Mouse (Mus musculus) forebrain, postnatal 0 days (tissue): ENCODE results near the gene Glrx. TPM values are rescaled to one million over a fixed set of nuclear protein-coding genes. Genes with fewer than 3 reads are reported as not detected.

Source experiments
- ATAC-seq: fragments of 200-750 bp; cut with Nextera tagmentation; 2 replicates; pipeline ENCODE4 v1.8.0; 2017; ENCODE audit warnings: mild to moderate bottlenecking, moderate library complexity
- DNase-seq: peaks from one replicate; pipeline ENCODE4 v3.0.0-alpha.2; 2015
- H3K27ac ChIP-seq: fragments of 300-500 bp; sonication (generic); 2 replicates; pipeline ENCODE4 v1.5.1; 2014; ENCODE audit warnings: low read depth, mild to moderate bottlenecking, antibody characterized with exemption, low read length, moderate library complexity, mixed read lengths
- H3K27me3 ChIP-seq: fragments of 300-500 bp; sonication (generic); 2 replicates; pipeline ENCODE4 v1.6.1; 2014; ENCODE audit warnings: mild to moderate bottlenecking, low read length, mixed read lengths; ENCODE audit not compliant: insufficient read depth
- H3K36me3 ChIP-seq: fragments of 300-500 bp; sonication (generic); 2 replicates; pipeline ENCODE4 v1.6.1; 2014; ENCODE audit warnings: mild to moderate bottlenecking, moderate library complexity; ENCODE audit not compliant: insufficient read depth
- H3K4me1 ChIP-seq: fragments of 300-500 bp; sonication (generic); 2 replicates; pipeline ENCODE4 v1.6.1; 2014; ENCODE audit warnings: antibody characterized with exemption; ENCODE audit not compliant: insufficient read depth
- H3K4me2 ChIP-seq: fragments of 300-500 bp; sonication (generic); 2 replicates; pipeline ENCODE4 v1.6.1; 2014; ENCODE audit warnings: low read depth, mild to moderate bottlenecking, moderate library complexity
- H3K4me3 ChIP-seq: fragments of 300-500 bp; sonication (generic); 2 replicates; pipeline ENCODE4 v1.5.1; 2014; ENCODE audit warnings: low read depth, low read length, mixed read lengths
- H3K9ac ChIP-seq: fragments of 300-500 bp; sonication (generic); 2 replicates; pipeline ENCODE4 v1.6.1; 2014; ENCODE audit warnings: mild to moderate bottlenecking
- H3K9me3 ChIP-seq: fragments of 300-500 bp; sonication (generic); 2 replicates; pipeline ENCODE4 v1.6.1; 2016; ENCODE audit warnings: low read length
- CTCF ChIP-seq: sonication (generic); IDR thresholded peaks from 2 replicates; pipeline ENCODE4 v1.5.1; 2016; ENCODE audit warnings: antibody characterized with exemption, control low read depth, low read depth
- WGBS: fragments of 180-500 bp; shearing (Covaris S2); extraction: QIAGEN DNeasy Blood & Tissue Kit; methylation state at CpG from one replicate; pipeline ENCODE4 v1.1.7; 2014; 5-methylcytosine and 5-hydroxymethylcytosine counted together
- polyA plus RNA-seq: library from polyadenylated mRNA; unstranded; fragments of >200 nt; fragmentation: Nextera tagmentation; extraction: Ambion mirVana; gene quantifications from 2 replicates; pipeline ENCODE4 v1.2.1, GENCODE M21; 2015
- total RNA-seq: library from RNA; depleted of rRNA; stranded (reverse); fragments of >200 nt; gene quantifications from 2 replicates; pipeline ENCODE4 v1.2.3, GENCODE M21; 2014

The Glrx gene
- total and polyA plus RNA-seq, 2 experiments from 2014 or later: 53.5 to 60.2 TPM

DNA sequence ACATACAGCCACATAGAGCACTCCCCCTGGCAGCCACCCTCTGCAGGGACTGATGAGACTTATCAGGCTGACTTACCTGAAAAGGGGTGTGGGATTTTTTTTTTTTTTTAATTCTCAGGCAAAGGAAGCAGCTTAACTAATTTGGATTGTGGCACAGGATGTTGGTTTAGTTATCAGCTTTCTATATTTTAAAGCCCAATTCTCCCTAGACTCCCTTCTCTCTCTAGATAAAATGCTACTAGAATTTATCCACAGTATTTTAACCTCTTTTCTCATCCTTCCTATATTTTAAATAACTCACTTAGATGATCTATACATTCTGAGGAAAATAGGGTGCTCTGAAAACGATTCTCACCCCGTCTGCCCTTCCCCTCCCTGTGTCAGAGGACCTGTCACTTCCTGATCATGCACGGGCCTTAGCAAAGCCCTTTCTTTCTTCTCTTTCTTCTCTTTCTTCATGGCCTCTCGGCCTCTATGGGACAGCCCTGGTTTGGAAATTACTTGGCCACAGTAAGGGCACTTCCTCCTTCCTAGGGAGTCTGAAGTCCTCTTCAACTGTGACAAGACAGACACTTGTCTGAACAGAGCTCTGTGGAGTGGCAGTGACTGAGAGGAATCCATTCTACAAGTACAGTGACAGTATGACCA, 6.0 kb downstream of the Glrx start:
- 59% methylated on average over 4 of the region's 4 CpGs for WGBS
- H3K4me3 ChIP-seq: no peak overlapping the region

DNA sequence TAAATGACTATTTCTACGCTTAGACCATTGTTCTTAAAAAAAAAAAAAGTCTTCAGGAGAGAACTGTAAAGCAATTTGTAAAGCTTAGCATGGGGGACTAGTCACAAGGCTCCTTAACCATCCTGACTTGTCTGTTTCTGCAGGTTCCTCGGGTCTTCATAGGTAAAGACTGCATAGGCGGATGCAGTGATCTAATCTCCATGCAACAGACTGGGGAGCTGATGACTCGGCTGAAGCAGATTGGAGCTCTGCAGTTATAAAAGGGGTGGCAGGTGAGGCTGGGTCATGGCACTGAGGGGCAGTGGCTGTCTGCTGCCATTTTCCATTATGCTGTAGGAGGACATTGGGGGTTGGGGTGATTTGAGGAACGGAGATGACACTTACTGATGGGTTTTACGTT, 7.4 kb downstream of the Glrx start:
- DNase-seq: no peak
- 90% methylated on average over 6 of the region's 6 CpGs for WGBS

More for the DNA sequence above, 6.0 kb downstream of the Glrx start:
- Histone ChIP-seq H3K27ac (no peak overlapping the region), H3K4me1 (peaks cover 10% of the 10 kb centered on the region), H3K4me2 (no peak overlapping the region), H3K9ac (no peak overlapping the region), H3K36me3 (0 out of 2 replicates have a peak, but pooled peaks cover 2% of the 10 kb centered on the region), H3K9me3 (no peaks in the 10 kb centered on the region), H3K27me3 (no peaks in the 10 kb centered on the region)
- ATAC-seq (no peak), DNase-seq (no peak)
- no peak for TF ChIP-seq CTCF

DNA sequence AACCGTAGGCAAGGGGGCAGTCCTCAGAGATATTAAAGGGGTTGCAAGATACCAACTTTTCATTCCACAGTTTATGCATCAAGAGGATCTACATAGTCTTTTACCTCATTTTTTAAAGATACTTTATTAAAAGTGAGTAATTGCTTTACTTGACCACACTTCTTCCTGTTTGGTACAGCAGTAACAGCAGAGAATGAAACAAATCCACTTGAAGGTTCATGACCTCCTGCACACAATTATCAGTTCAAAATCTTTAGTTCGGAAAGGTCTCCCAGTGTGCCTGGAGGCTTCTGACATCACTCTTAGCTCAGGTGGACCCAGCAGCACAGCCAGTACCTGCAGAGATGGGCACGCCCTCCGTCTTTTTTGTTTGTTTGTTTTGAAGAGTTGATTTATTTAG, 12.4 kb downstream of the Glrx start:
- Histone ChIP-seq H3K9me3 (no peaks in the 10 kb centered on the region), H3K27me3 (no peaks in the 10 kb centered on the region), H3K4me2 (no peak overlapping the region), H3K36me3 (0 out of 2 replicates have a peak, but pooled peaks cover 6% of the 10 kb centered on the region), H3K4me3 (no peak overlapping the region), H3K4me1 (no peaks in the 10 kb centered on the region), H3K27ac (no peak overlapping the region), H3K9ac (no peak overlapping the region)
- ATAC-seq (no peak), DNase-seq (no peak)
- no peak for TF ChIP-seq CTCF
- 91% methylated on average over 4 of the region's 4 CpGs for WGBS

More for the DNA sequence above, 7.4 kb downstream of the Glrx start:
- TF ChIP-seq CTCF: no peak
- no peak overlapping the region for H3K9ac ChIP-seq
- H3K4me1 ChIP-seq: no peaks in the 10 kb centered on the region
- no peaks in the 10 kb centered on the region for H3K9me3 ChIP-seq
- no peak for ATAC-seq
- no peak overlapping the region for H3K27ac ChIP-seq
- 0 out of 2 replicates have a peak, but pooled peaks cover 2% of the 10 kb centered on the region for H3K36me3 ChIP-seq
- no peak overlapping the region for H3K4me3 ChIP-seq
- no peak overlapping the region for H3K4me2 ChIP-seq
- no peaks in the 10 kb centered on the region for H3K27me3 ChIP-seq

DNA sequence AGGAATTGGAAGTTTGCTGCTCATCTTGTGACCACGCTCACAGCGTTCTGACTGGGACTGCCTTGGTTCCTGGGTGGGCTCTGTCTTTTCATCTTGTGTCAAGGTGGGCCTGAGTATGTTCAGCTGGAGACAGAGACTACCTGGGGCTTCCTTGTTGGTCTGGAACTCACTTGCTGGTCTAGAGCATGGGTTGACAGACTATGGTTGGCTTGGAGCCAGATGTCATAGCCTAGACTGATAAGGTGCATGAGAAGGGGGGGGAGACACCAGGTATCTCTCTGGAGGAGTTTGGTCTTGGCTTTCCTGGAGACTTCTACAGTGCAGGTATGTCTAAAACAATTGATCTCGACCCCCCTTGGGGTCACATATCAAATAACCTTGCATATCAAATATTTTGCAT, 13.4 kb downstream of the Glrx start:
- Histone ChIP-seq H3K9ac (no peak overlapping the region), H3K9me3 (no peaks in the 10 kb centered on the region), H3K27me3 (no peaks in the 10 kb centered on the region), H3K27ac (no peak overlapping the region), H3K4me3 (no peak overlapping the region), H3K36me3 (0 out of 2 replicates have a peak, but pooled peaks cover 6% of the 10 kb centered on the region), H3K4me2 (no peak overlapping the region), H3K4me1 (no peaks in the 10 kb centered on the region)
- no peak for TF ChIP-seq CTCF
- no peak for ATAC-seq
- WGBS: 89% methylated on average over 3 of the region's 3 CpGs
- DNase-seq: no peak

DNA sequence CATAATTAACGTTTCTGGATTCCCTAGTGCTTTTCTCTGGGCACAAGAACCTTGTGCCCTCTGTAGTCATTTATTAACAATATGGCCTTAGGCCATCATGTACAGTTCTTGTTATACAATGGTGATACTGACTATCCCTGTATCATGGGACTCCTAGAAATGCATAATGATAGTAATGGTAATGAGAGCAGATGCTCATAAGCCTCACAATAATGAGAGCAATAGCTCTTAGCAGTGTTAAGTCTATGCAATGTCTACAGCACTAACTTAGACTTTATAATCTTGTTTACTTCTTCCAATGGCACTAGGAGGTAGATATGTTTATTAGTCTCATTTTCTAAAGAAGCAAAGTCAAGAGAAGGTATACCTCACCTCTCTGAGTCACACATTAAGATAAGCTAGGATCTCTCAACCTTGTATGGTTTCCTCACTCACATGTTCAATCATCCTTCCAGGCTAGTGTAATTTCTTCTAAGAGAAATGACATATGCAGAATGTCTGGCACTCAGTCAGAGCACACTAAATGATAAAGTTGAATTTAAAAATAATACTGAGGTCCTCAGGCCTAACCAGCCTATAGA, 19.7 kb downstream of the Glrx start:
- no peaks in the 10 kb centered on the region for H3K27me3 ChIP-seq
- H3K4me1 ChIP-seq: no peaks in the 10 kb centered on the region
- H3K4me3 ChIP-seq: no peak overlapping the region
- no peak overlapping the region for H3K27ac ChIP-seq
- no peak for TF ChIP-seq CTCF
- DNase-seq: no peak
- WGBS: 54% methylated on average over 1 of the region's 1 CpGs
- H3K36me3 ChIP-seq: no peaks in the 10 kb centered on the region; the same call in 1 of the 2 replicates
- H3K4me2 ChIP-seq: no peak overlapping the region
- H3K9me3 ChIP-seq: no peaks in the 10 kb centered on the region
- H3K9ac ChIP-seq: no peak overlapping the region
- no peak for ATAC-seq

DNA sequence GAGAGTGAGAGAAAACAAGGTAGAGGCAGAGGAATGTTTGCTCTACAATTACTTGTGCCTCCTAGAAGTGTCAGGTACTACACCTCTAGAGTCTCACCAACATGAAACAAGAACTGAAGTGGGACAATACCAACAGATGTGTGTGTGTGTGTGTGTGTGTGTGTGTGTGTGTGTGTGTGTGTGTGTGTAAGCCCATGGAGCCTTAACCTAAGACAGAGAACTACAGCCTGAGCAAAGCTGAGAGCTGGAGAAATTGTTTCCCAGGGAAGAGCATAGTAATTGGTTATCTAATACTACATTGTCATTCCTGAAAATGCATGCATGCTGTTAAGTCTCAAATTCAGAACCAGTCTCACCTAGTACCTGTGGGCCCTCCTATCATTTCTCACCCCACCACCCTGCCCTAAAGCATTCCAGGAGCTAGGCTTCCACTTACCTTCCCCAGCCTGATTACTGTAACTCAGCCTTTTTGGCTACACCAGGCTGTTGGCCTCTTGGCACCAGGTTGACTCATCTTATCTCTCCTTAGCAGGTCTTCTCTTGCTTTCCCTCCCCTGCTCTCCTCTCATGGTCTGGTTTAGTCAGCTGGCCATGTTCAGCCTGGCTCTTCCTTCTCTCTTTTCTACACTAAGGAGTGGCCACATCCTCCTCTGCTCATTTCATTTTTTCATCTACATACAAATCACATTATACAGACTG, 26.0 kb downstream of the Glrx start:
- TF ChIP-seq CTCF: no peak
- Histone ChIP-seq H3K4me2 (no peak overlapping the region), H3K9ac (no peak overlapping the region), H3K27me3 (no peaks in the 10 kb centered on the region), H3K36me3 (peaks cover 12% of the 10 kb centered on the region), H3K4me3 (no peak overlapping the region), H3K4me1 (no peaks in the 10 kb centered on the region), H3K27ac (no peak overlapping the region), H3K9me3 (no peaks in the 10 kb centered on the region)
- DNase-seq (no peak), ATAC-seq (no peak)

DNA sequence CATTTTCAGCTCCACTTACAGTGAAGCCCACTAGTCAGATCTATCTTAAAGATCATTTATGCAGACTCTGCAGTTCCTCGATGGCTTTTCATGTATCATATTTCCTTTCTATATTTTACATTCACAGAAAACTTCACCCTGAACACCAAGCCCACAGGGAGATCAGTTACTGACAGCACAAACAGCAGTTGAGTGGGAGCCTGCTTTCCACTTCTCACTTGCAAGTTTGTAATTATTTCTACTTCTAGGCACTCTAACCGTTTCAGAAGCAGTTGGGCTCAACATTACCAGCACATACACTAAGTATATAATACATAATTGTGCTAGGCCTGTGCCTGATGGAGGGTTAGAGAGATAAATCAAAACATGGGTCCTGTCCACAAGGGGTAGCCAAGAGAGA, 28.2 kb downstream of the Glrx start:
- Histone ChIP-seq H3K4me2 (no peak overlapping the region), H3K27me3 (no peaks in the 10 kb centered on the region), H3K9me3 (no peaks in the 10 kb centered on the region), H3K4me3 (no peak overlapping the region), H3K27ac (no peak overlapping the region), H3K4me1 (no peaks in the 10 kb centered on the region), H3K36me3 (peaks cover 15% of the 10 kb centered on the region), H3K9ac (no peak overlapping the region)
- 88% methylated on average over 2 of the region's 2 CpGs for WGBS
- no peak for ATAC-seq
- DNase-seq: no peak
- TF ChIP-seq CTCF: no peak
